34 mouse cellular contexts compared by ENCODE assay signal in genomic region chr10:17556391-17556790, GRCm38 (mm10).
DNase-seq lines count a peak whose midpoint lies in the region; ATAC-seq lines count a peak whose summit lies in the region.
"Had no signal": no experiment of that assay in that cellular context is flagged by ENCODE, and none has a peak within 500 bp of the region (broad histone marks: within the 10 kb centered on the region; RNA-seq: fewer than 3 reads in every experiment).

No protein-coding gene starts in this region.

- 71% methylated on average over 4 of the region's 4 CpGs for WGBS in hindbrain, embryonic 16.5 days
- WGBS in hindbrain, embryonic 12.5 days: 79% methylated on average over 4 of the region's 4 CpGs

- H3K4me1 ChIP-seq in hindbrain, embryonic 16.5 days (ENCODE audit: control insufficient read depth, insufficient read depth, low read depth, low read length): no peaks in the 10 kb centered on the region; the same call in 1 of the 2 replicates
- no peaks in the 10 kb centered on the region for H3K4me1 ChIP-seq in hindbrain, embryonic 12.5 days
- H3K4me1 ChIP-seq: stomach, embryonic 15.5 days had no signal

- no peaks in the 10 kb centered on the region for H3K9me3 ChIP-seq in hindbrain, embryonic 16.5 days (ENCODE audit: control insufficient read depth, low read length)
- H3K9me3 ChIP-seq in hindbrain, embryonic 12.5 days (replicated peaks): no peaks in the 10 kb centered on the region
- H3K9me3 ChIP-seq: forebrain, embryonic 12.5 days; limb, embryonic 10.5 days; limb, embryonic 15.5 days; liver, embryonic 13.5 days; megakaryocyte, embryonic 14.5 days; midbrain, embryonic 13.5 days; stomach, embryonic 15.5 days had no signal

- H3K36me3 ChIP-seq in hindbrain, embryonic 16.5 days (ENCODE audit: control insufficient read depth, insufficient read depth, low read length): no peaks in the 10 kb centered on the region
- no peaks in the 10 kb centered on the region for H3K36me3 ChIP-seq in hindbrain, embryonic 12.5 days
- H3K36me3 ChIP-seq: forebrain, embryonic 12.5 days; limb, embryonic 10.5 days; limb, embryonic 15.5 days; liver, embryonic 13.5 days; midbrain, embryonic 13.5 days; stomach, embryonic 15.5 days had no signal

- no peak overlapping the region for H3K4me2 ChIP-seq in hindbrain, embryonic 16.5 days (ENCODE audit: low read length)
- H3K4me2 ChIP-seq in hindbrain, embryonic 12.5 days (replicated peaks): no peak overlapping the region
- H3K4me2 ChIP-seq: forebrain, embryonic 12.5 days; heart, embryonic 11.5 days; hindbrain, embryonic 14.5 days; limb, embryonic 15.5 days; liver, embryonic 13.5 days; midbrain, embryonic 13.5 days; stomach, embryonic 15.5 days had no signal

- ATAC-seq in hindbrain, embryonic 16.5 days: peak; percentile 37; the same call in 1 of the 2 replicates
- no peak for ATAC-seq in hindbrain, embryonic 12.5 days (ENCODE audit: low FRiP score)
- ATAC-seq in cerebellum, adult (ENCODE audit: insufficient number of reproducible peaks, low FRiP score, low TSS enrichment): no peak
- ATAC-seq: activated CD4-positive, CD25-positive, alpha-beta regulatory T cell, adult 4 months; CD4-positive, CD25-positive, alpha-beta regulatory T cell, adult 4 months; forebrain, postnatal 0 days; intestine, embryonic 16.5 days; lung, postnatal 0 days; midbrain, embryonic 13.5 days had no signal

- DNase-seq in ovary, postnatal 36 days (ENCODE audit: low spot score): peak; percentile 49
- DNase-seq in ovary, postnatal 14 days (ENCODE audit: low spot score): no peak
- peak; percentile 36 to 46 for DNase-seq in adrenal gland, postnatal 36 days
- no peak for DNase-seq in right cerebral cortex, postnatal 10 days (ENCODE audit: low spot score in 2 of 2)
- DNase-seq: cerebellum, adult 18-20 months; cerebellum, postnatal 10 days; forebrain, postnatal 0 days; gastrocnemius, postnatal 10 days; heart, postnatal 36 days; kidney, adult 8-10 months; kidney, postnatal 4 days; layer of hippocampus, postnatal 36 days; liver, embryonic 13.5 days; lung, adult 18-20 months; lung, postnatal 4 days; thymus, adult 2 months; thymus, postnatal 36 days had no signal

- no peak overlapping the region for H3K4me3 ChIP-seq in hindbrain, embryonic 16.5 days (ENCODE audit: low read length)
- H3K4me3 ChIP-seq in hindbrain, embryonic 12.5 days: no peak overlapping the region
- H3K4me3 ChIP-seq: erythroblast, embryonic 14.5 days; forebrain, embryonic 12.5 days; limb, embryonic 10.5 days; limb, embryonic 15.5 days; liver, embryonic 13.5 days; megakaryocyte, embryonic 14.5 days; midbrain, embryonic 13.5 days; stomach, embryonic 15.5 days had no signal

- H3K27ac ChIP-seq in hindbrain, embryonic 16.5 days (ENCODE audit: low read depth, low read length): no peak overlapping the region
- H3K27ac ChIP-seq in hindbrain, embryonic 12.5 days: no peak overlapping the region
- H3K27ac ChIP-seq: forebrain, embryonic 12.5 days; hindbrain, embryonic 14.5 days; kidney, postnatal 0 days; limb, embryonic 10.5 days; limb, embryonic 15.5 days; liver, embryonic 13.5 days; midbrain, embryonic 13.5 days; stomach, embryonic 15.5 days had no signal

- no peak overlapping the region for H3K9ac ChIP-seq in hindbrain, embryonic 16.5 days (ENCODE audit: low read depth, low read length)
- H3K9ac ChIP-seq in hindbrain, embryonic 12.5 days: no peak overlapping the region
- H3K9ac ChIP-seq: forebrain, embryonic 12.5 days; forebrain, postnatal 0 days; hindbrain, embryonic 14.5 days; limb, embryonic 15.5 days; liver, embryonic 13.5 days; midbrain, embryonic 13.5 days; stomach, embryonic 15.5 days had no signal

- no peaks in the 10 kb centered on the region for H3K27me3 ChIP-seq in hindbrain, embryonic 16.5 days (replicated peaks; ENCODE audit: control insufficient read depth, insufficient read depth, low read length)
- H3K27me3 ChIP-seq in hindbrain, embryonic 12.5 days: no peaks in the 10 kb centered on the region
- H3K27me3 ChIP-seq: forebrain, embryonic 12.5 days; limb, embryonic 15.5 days; liver, embryonic 13.5 days; megakaryocyte, embryonic 14.5 days; midbrain, embryonic 13.5 days; stomach, embryonic 15.5 days had no signal

Comparison
In these comparisons a context has a peak if more than half of its experiments do, and no peak if none do; other contexts are left out.
1. DNase-seq: peak in ovary, postnatal 36 days (single experiment) and adrenal gland, postnatal 36 days (2 of 2); none in ovary, postnatal 14 days (single experiment) and right cerebral cortex, postnatal 10 days (0 of 2).